Mouse (Mus musculus) intestine, embryonic 15.5 days (tissue): ENCODE measurements around the gene P4ha2. TPM values are rescaled to one million over a fixed set of nuclear protein-coding genes. Genes with fewer than 3 reads are reported as not detected.

Source experiments
- polyA plus RNA-seq: library from polyadenylated mRNA; unstranded; fragments of >200 nt; fragmentation: Nextera tagmentation; extraction: Ambion mirVana; gene quantifications from 2 replicates; pipeline ENCODE4 v1.2.1, GENCODE M21; 2015

P4ha2 gene
- polyA plus RNA-seq, 1 experiment from 2014 or later, result 44.8 TPM

Other genes with a start within 250 kb of the P4ha2 start
- 1.2 and 1.7 TPM in 2 replicates for gene Gm12216, start 240.8 kb upstream of the P4ha2 start, polyA plus RNA-seq
- gene Slc22a5, start 208.4 kb upstream of the P4ha2 start, polyA plus RNA-seq, result 10.5 and 10.9 TPM in 2 replicates
- gene Slc22a21, start 119.8 kb upstream of the P4ha2 start, polyA plus RNA-seq, result 6.6 and 8.0 TPM in 2 replicates
- 0.72 and 1.4 TPM in 2 replicates for gene Slc22a4, start 72.0 kb upstream of the P4ha2 start, polyA plus RNA-seq
- 35.9 and 42.1 TPM in 2 replicates for gene Pdlim4, start 31.1 kb upstream of the P4ha2 start, polyA plus RNA-seq
- gene Csf2, start 149.6 kb downstream of the P4ha2 start, polyA plus RNA-seq, result 0.36 and 0.57 TPM in 2 replicates
- not detected in 2 replicates for gene Il3, start 167.2 kb downstream of the P4ha2 start, polyA plus RNA-seq
- gene Acsl6, start 203.7 kb downstream of the P4ha2 start, polyA plus RNA-seq, result 1.7 and 2.6 TPM in 2 replicates